Mouse (Mus musculus): ENCODE data around the gene Hist1h4a. TPM values are rescaled to one million over a fixed set of nuclear protein-coding genes. Genes with fewer than 3 reads are reported as not detected.
"Not testable (repeated sequence)": the region's sequence is repeated elsewhere in the genome, so short reads cannot be mapped to it uniquely, and the experiment has no call there.

The Hist1h4a gene
- total and polyA plus RNA-seq, 3 experiments, result 9.8 to 3,025 TPM; not detected in 1

- no peak for TF ChIP-seq CHD1 (IDR thresholded peaks at IDR 0.05; ENCODE audit: low read depth, low read length)
- Histone ChIP-seq H3K79me2 (ENCODE audit: control insufficient read depth, insufficient read depth, low read length, poor library complexity) (no peaks in the 10 kb centered on the region; the same call in 1 of the 2 replicates), H3K27ac (ENCODE audit: control insufficient read depth, low read depth, low read length) (peak overlapping the region; percentile 73), H3K9me3 (replicated peaks; ENCODE audit: insufficient read depth, low read length) (no peaks in the 10 kb centered on the region), H3K36me3 (ENCODE audit: control insufficient read depth in 1 of 2, insufficient read depth in 2 of 2, low read length in 2 of 2) (peaks cover 0 to 56% of the 10 kb centered on the region in 2 experiments; a peak in 2 of 4 replicates), H3K4me1 (ENCODE audit: control insufficient read depth in 1 of 2, insufficient read depth in 2 of 2, low read length in 2 of 2) (peaks cover 0 to 17% of the 10 kb centered on the region in 2 experiments; a peak in 2 of 4 replicates), H3K4me3 (ENCODE audit: control insufficient read depth in 1 of 2, insufficient read depth in 1 of 2, low read depth in 2 of 2, low read length in 2 of 2) (peak overlapping the region in 1 of 2 experiments; percentile 3; a peak in 1 of 4 replicates), H3K9ac (ENCODE audit: control insufficient read depth, low read depth, low read length, poor library complexity, severe bottlenecking) (peak overlapping the region; percentile 72), H3K27me3 (ENCODE audit: control insufficient read depth in 1 of 2, insufficient read depth in 2 of 2, low read length in 2 of 2) (no peaks in the 10 kb centered on the region)
- DNase-seq (ENCODE audit: low read depth, low spot score), result peak; percentile 71
Observed at GRCm38 (mm10) chr13:23753314-23754078, 7.5 kb downstream of the Hist1h4a start.

- H3K9ac ChIP-seq (ENCODE audit: control insufficient read depth, low read depth, low read length, poor library complexity, severe bottlenecking), result peak overlapping the region; percentile 72
- TF ChIP-seq USF1 (IDR thresholded peaks at IDR 0.05; ENCODE audit: low read depth, low read length), result no peak
- peak; percentile 70 to 100; a peak in 3 of 4 replicates for TF ChIP-seq POLR2A (IDR thresholded peaks at IDR 0.05; ENCODE audit: control insufficient read depth in 1 of 2, insufficient read depth in 1 of 2, low read depth in 1 of 2, low read length in 2 of 2, poor library complexity in 1 of 2)
- TF ChIP-seq MYC (IDR thresholded peaks at IDR 0.05; ENCODE audit: low read depth, low read length), result no peak
- TF ChIP-seq TBP (IDR thresholded peaks at IDR 0.05; ENCODE audit: low read depth, low read length), result peak; percentile 63; the same call in 1 of the 2 replicates
- TF ChIP-seq POLR2AphosphoS5 (IDR thresholded peaks at IDR 0.05; ENCODE audit: borderline replicate concordance, low read depth, low read length), result peak; percentile 95; the same call in 1 of the 2 replicates
- H3K9me3 ChIP-seq (replicated peaks; ENCODE audit: insufficient read depth, low read length), result no peaks in the 10 kb centered on the region
- H3K4me1 ChIP-seq (ENCODE audit: control insufficient read depth in 1 of 2, insufficient read depth in 2 of 2, low read length in 2 of 2), result peaks cover 0 to 20% of the 10 kb centered on the region in 2 experiments; a peak in 2 of 4 replicates
- DNase-seq (ENCODE audit: low read depth, low spot score), result peak; percentile 77
- H3K36me3 ChIP-seq (ENCODE audit: control insufficient read depth in 1 of 2, insufficient read depth in 2 of 2, low read length in 2 of 2), result peaks cover 0 to 55% of the 10 kb centered on the region in 2 experiments; a peak in 2 of 4 replicates
- no peaks in the 10 kb centered on the region; the same call in 1 of the 2 replicates for H3K79me2 ChIP-seq (ENCODE audit: control insufficient read depth, insufficient read depth, low read length, poor library complexity)
- peak overlapping the region; percentile 95 for H3K27ac ChIP-seq (ENCODE audit: control insufficient read depth, low read depth, low read length)
- H3K27me3 ChIP-seq (ENCODE audit: control insufficient read depth in 1 of 2, insufficient read depth in 2 of 2, low read length in 2 of 2), result no peaks in the 10 kb centered on the region
- peak overlapping the region; percentile 3 to 54 for H3K4me3 ChIP-seq (ENCODE audit: control insufficient read depth in 1 of 2, insufficient read depth in 1 of 2, low read depth in 2 of 2, low read length in 2 of 2)
Observed at GRCm38 (mm10) chr13:23752742-23753172, 8.3 kb downstream of the Hist1h4a start.

- Histone ChIP-seq H3K36me3 (ENCODE audit: control insufficient read depth in 1 of 2, insufficient read depth in 2 of 2, low read length in 2 of 2) (peaks cover 0 to 59% of the 10 kb centered on the region in 2 experiments; a peak in 2 of 4 replicates), H3K9ac (ENCODE audit: control insufficient read depth, low read depth, low read length, poor library complexity, severe bottlenecking) (peak within 1 kb of the TSS; percentile 72), H3K4me3 (ENCODE audit: control insufficient read depth in 1 of 2, insufficient read depth in 1 of 2, low read depth in 2 of 2, low read length in 2 of 2) (peak within 1 kb of the TSS; percentile 3 to 54), H3K4me1 (ENCODE audit: control insufficient read depth in 1 of 2, insufficient read depth in 2 of 2, low read length in 2 of 2) (peaks cover 0 to 23% of the 10 kb centered on the region in 2 experiments; a peak in 2 of 4 replicates), H3K27ac (ENCODE audit: control insufficient read depth, low read depth, low read length) (peak within 1 kb of the TSS; percentile 95)
- TF ChIP-seq TBP (IDR thresholded peaks at IDR 0.05; ENCODE audit: low read depth, low read length) (peak; percentile 99), POLR2AphosphoS5 (IDR thresholded peaks at IDR 0.05; ENCODE audit: borderline replicate concordance, low read depth, low read length) (0 out of 2 replicates have a peak, but pooled peaks have one; percentile 84), UBTF (IDR thresholded peaks at IDR 0.05; ENCODE audit: borderline replicate concordance, insufficient read depth, low read depth, low read length) (0 out of 2 replicates have a peak, but pooled peaks have one; percentile 57), POLR2A (IDR thresholded peaks at IDR 0.05; ENCODE audit: control insufficient read depth in 1 of 2, insufficient read depth in 1 of 2, low read depth in 1 of 2, low read length in 2 of 2, poor library complexity in 1 of 2) (peak; percentile 95 to 96; a peak in 3 of 4 replicates)
- H3K79me2 ChIP-seq (ENCODE audit: control insufficient read depth, insufficient read depth, low read length, poor library complexity); H3K9me3 ChIP-seq (replicated peaks; ENCODE audit: insufficient read depth, low read length); H3K27me3 ChIP-seq (ENCODE audit: control insufficient read depth in 1 of 2, insufficient read depth in 2 of 2, low read length in 2 of 2): not testable (repeated sequence)
- peak; percentile 97 for DNase-seq (ENCODE audit: low read depth, low spot score)
Observed at GRCm38 (mm10) chr13:23752067-23752741, 8.8 kb downstream of the Hist1h4a start, which contains the start of gene Hist1h3b. Gene Hist1h3b, plus strand, starts transcription at chr13:23752267.

Data from MEL (cell line).